Mouse (Mus musculus) forebrain, postnatal 0 days (tissue): ENCODE measurements around the gene Adamtsl3. TPM values are rescaled to one million over a fixed set of nuclear protein-coding genes. Genes with fewer than 3 reads are reported as not detected.

Source experiments
- ATAC-seq: fragments of 200-750 bp; cut with Nextera tagmentation; 2 replicates; pipeline ENCODE4 v1.8.0; 2017; ENCODE audit warnings: mild to moderate bottlenecking, moderate library complexity
- DNase-seq: peaks from one replicate; pipeline ENCODE4 v3.0.0-alpha.2; 2015
- H3K27ac ChIP-seq: fragments of 300-500 bp; sonication (generic); 2 replicates; pipeline ENCODE4 v1.5.1; 2014; ENCODE audit warnings: low read depth, mild to moderate bottlenecking, antibody characterized with exemption, low read length, moderate library complexity, mixed read lengths
- H3K27me3 ChIP-seq: fragments of 300-500 bp; sonication (generic); 2 replicates; pipeline ENCODE4 v1.6.1; 2014; ENCODE audit warnings: mild to moderate bottlenecking, low read length, mixed read lengths; ENCODE audit not compliant: insufficient read depth
- H3K36me3 ChIP-seq: fragments of 300-500 bp; sonication (generic); 2 replicates; pipeline ENCODE4 v1.6.1; 2014; ENCODE audit warnings: mild to moderate bottlenecking, moderate library complexity; ENCODE audit not compliant: insufficient read depth
- H3K4me1 ChIP-seq: fragments of 300-500 bp; sonication (generic); 2 replicates; pipeline ENCODE4 v1.6.1; 2014; ENCODE audit warnings: antibody characterized with exemption; ENCODE audit not compliant: insufficient read depth
- H3K4me2 ChIP-seq: fragments of 300-500 bp; sonication (generic); 2 replicates; pipeline ENCODE4 v1.6.1; 2014; ENCODE audit warnings: low read depth, mild to moderate bottlenecking, moderate library complexity
- H3K4me3 ChIP-seq: fragments of 300-500 bp; sonication (generic); 2 replicates; pipeline ENCODE4 v1.5.1; 2014; ENCODE audit warnings: low read depth, low read length, mixed read lengths
- H3K9ac ChIP-seq: fragments of 300-500 bp; sonication (generic); 2 replicates; pipeline ENCODE4 v1.6.1; 2014; ENCODE audit warnings: mild to moderate bottlenecking
- H3K9me3 ChIP-seq: fragments of 300-500 bp; sonication (generic); 2 replicates; pipeline ENCODE4 v1.6.1; 2016; ENCODE audit warnings: low read length
- CTCF ChIP-seq: sonication (generic); IDR thresholded peaks from 2 replicates; pipeline ENCODE4 v1.5.1; 2016; ENCODE audit warnings: antibody characterized with exemption, control low read depth, low read depth
- WGBS: fragments of 180-500 bp; shearing (Covaris S2); extraction: QIAGEN DNeasy Blood & Tissue Kit; methylation state at CpG from one replicate; pipeline ENCODE4 v1.1.7; 2014; 5-methylcytosine and 5-hydroxymethylcytosine counted together
- polyA plus RNA-seq: library from polyadenylated mRNA; unstranded; fragments of >200 nt; fragmentation: Nextera tagmentation; extraction: Ambion mirVana; gene quantifications from 2 replicates; pipeline ENCODE4 v1.2.1, GENCODE M21; 2015
- total RNA-seq: library from RNA; depleted of rRNA; stranded (reverse); fragments of >200 nt; gene quantifications from 2 replicates; pipeline ENCODE4 v1.2.3, GENCODE M21; 2014

Gene Adamtsl3
- total and polyA plus RNA-seq, 2 experiments from 2014 or later, result 0.61 to 4.8 TPM

DNA sequence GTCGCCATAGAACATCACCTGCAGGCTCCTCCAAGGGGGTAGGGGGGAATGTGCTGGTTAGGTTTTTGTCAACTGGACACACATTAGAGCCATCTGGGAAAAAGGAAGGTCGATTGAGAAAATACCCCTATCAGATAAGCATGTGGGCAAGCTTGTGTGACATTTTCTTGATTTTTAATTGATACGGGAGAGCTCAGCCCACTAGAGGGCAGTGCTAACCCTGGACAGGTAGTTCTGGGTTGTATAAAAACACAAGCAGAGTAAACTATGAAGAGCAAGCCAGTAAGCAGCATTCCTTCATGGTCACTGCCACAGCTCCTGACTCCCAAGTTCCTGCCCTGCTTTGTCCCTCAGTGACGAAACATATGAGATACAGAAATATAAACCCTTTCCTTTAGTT lies 197.7 kb downstream of the Adamtsl3 start:
- Histone ChIP-seq H3K27ac (no peak overlapping the region), H3K27me3 (no peaks in the 10 kb centered on the region), H3K36me3 (no peaks in the 10 kb centered on the region), H3K9ac (no peak overlapping the region), H3K9me3 (no peaks in the 10 kb centered on the region), H3K4me3 (no peak overlapping the region), H3K4me1 (no peaks in the 10 kb centered on the region), H3K4me2 (no peak overlapping the region)
- TF ChIP-seq CTCF, result 0 out of 2 replicates have a peak, but pooled peaks have one; percentile 8
- WGBS, result 78% methylated on average over 4 of the region's 4 CpGs
- ATAC-seq, result no peak
- no peak for DNase-seq

DNA sequence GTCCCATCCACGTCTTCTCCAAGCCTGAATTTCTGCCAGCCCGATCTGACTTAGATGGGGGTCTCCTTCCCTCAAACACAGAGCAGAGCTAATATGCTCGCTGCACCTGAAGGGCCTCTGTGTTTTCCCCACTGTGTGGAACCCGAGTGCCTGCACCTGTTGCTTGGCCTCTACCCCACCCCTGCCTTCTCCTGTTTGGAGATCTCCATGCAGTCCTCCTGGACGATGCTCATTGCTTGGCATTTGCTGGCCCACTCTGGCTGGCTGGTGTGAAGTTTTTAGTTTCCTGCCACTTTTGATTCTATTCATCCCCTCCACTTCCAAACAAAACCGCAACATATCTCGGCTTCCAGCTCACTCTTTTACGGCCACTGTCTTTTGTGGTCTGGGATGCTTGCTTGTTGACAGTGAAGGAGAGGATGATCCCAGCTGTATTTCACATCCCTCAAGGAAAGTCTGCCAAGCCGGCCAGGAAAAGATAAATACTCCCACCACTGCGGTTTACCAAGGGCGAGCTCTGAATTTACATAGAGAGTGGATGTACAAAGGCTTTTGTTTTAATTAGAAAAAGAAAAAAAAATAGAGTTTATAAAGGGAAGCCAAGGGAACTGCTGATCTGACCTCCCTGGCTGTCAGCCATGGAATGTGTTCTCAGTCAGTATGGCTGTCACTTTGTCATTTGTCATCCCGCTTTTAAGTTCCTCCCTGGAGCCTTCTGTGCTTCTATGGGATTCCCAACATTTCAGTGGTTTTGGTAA lies 198.4 kb downstream of the Adamtsl3 start:
- H3K4me2 ChIP-seq, result no peak overlapping the region
- H3K36me3 ChIP-seq, result no peaks in the 10 kb centered on the region
- TF ChIP-seq CTCF, result no peak
- no peak overlapping the region for H3K27ac ChIP-seq
- H3K4me3 ChIP-seq, result no peak overlapping the region
- WGBS, result 66% methylated on average over 12 of the region's 12 CpGs
- H3K9ac ChIP-seq, result no peak overlapping the region
- ATAC-seq (no peak; the same call in 1 of the 2 replicates), DNase-seq (no peak)
- H3K27me3 ChIP-seq, result no peaks in the 10 kb centered on the region
- no peaks in the 10 kb centered on the region for H3K4me1 ChIP-seq
- no peaks in the 10 kb centered on the region for H3K9me3 ChIP-seq

DNA sequence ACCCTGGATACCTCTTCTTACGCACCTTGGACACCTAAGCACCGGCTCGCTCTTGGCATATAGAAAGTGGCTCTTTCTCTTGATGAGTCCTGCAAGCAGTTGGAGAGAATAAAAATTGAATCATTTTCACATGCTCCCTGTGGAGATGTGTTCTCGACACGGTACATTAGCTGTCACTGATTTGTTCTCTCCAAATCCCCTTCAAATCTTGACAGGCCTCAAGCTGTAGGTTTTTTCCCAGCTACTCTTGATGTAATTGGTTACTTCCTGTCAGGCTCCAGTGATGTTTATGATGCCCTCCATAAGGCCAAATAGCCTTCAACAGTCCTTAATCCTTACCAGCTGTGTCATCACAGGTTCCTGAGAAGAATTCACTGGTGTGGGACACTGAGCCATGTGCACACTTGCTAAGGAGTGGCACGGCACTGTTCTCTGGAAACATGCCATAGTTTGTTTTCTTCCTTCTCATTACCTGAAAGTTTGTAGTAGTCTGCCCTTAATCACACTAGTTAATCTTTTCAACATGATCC lies 209.0 kb downstream of the Adamtsl3 start:
- H3K27me3 ChIP-seq, result no peaks in the 10 kb centered on the region
- TF ChIP-seq CTCF, result no peak
- no peak overlapping the region for H3K9ac ChIP-seq
- ATAC-seq (no peak), DNase-seq (no peak)
- no peak overlapping the region for H3K27ac ChIP-seq
- H3K36me3 ChIP-seq, result no peaks in the 10 kb centered on the region
- H3K4me1 ChIP-seq, result no peaks in the 10 kb centered on the region
- no peak overlapping the region for H3K4me3 ChIP-seq
- 78% methylated on average over 6 of the region's 6 CpGs for WGBS
- no peak overlapping the region for H3K4me2 ChIP-seq
- H3K9me3 ChIP-seq, result no peaks in the 10 kb centered on the region

DNA sequence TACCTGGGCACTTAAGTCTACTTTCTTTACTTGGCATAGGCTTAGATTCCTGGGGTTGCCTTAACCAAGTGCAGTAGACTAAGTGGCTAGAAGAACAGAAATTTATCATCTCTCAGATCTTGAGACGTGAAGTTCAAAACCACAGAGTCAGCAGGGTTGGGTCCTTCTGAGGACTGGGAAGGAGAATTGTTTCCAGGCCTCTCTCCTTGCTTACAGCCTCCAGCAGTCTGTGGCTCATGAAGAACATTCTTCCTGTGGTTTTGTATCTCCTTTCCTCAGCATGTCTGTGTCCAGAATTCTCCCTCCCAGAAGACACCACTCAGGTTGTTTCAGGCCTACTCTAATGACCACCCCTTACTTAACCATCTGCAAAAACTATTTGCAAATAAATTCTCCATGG lies 216.5 kb downstream of the Adamtsl3 start:
- Histone ChIP-seq H3K36me3 (no peaks in the 10 kb centered on the region), H3K9me3 (no peaks in the 10 kb centered on the region), H3K4me2 (no peak overlapping the region), H3K27me3 (no peaks in the 10 kb centered on the region), H3K4me3 (no peak overlapping the region), H3K9ac (no peak overlapping the region), H3K4me1 (no peaks in the 10 kb centered on the region), H3K27ac (no peak overlapping the region)
- TF ChIP-seq CTCF, result no peak
- ATAC-seq (no peak), DNase-seq (no peak)
- WGBS, result 86% methylated on average over 1 of the region's 1 CpGs

DNA sequence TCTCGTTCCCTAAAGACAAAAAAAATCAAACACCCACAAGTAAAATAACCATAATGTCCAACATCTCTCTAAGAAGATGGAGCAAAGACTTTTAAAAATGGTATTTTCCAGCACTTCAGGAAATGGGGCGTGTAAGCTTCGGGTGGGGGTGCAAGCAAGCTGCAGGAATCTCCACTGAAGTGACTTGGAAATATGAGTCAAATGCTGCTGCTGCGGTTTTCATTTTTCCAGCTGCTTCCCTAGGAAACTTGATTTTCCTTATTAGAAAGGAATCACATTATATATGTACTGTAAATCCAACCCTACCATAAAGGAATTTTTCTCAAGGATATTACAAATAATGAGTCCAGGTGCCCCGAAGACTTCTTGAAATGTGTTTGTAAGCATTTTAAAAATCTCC lies 220.3 kb downstream of the Adamtsl3 start:
- 85% methylated on average over 5 of the region's 5 CpGs for WGBS
- Histone ChIP-seq H3K27me3 (no peaks in the 10 kb centered on the region), H3K4me2 (no peak overlapping the region), H3K9ac (no peak overlapping the region), H3K4me3 (no peak overlapping the region), H3K4me1 (no peaks in the 10 kb centered on the region), H3K36me3 (no peaks in the 10 kb centered on the region), H3K9me3 (no peaks in the 10 kb centered on the region), H3K27ac (no peak overlapping the region)
- no peak for DNase-seq
- no peak for ATAC-seq
- no peak for TF ChIP-seq CTCF

DNA sequence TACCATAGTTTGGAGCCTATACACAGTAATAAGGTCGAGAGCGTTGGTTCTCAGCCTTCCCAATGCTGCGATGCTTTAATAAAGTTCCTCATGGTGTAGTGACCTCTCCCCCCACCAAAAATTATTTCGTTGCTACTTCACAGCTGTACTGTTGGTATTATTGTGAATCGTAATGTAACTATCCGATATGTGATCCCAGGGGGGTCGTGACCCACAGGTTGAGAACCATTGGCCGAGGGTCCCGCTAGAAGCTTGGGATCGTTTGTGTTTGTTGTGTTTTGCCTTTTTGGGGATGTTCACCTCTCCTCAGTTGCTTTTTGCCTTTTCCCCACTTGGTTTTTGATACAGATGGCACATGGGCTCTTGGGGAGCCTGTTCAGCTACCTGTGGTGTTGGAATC lies 220.9 kb downstream of the Adamtsl3 start:
- Histone ChIP-seq H3K9me3 (no peaks in the 10 kb centered on the region), H3K4me2 (no peak overlapping the region), H3K4me1 (no peaks in the 10 kb centered on the region), H3K27ac (no peak overlapping the region), H3K36me3 (no peaks in the 10 kb centered on the region), H3K4me3 (no peak overlapping the region), H3K27me3 (no peaks in the 10 kb centered on the region), H3K9ac (no peak overlapping the region)
- no peak for TF ChIP-seq CTCF
- ATAC-seq, result no peak
- 92% methylated on average over 10 of the region's 10 CpGs for WGBS
- no peak for DNase-seq

DNA sequence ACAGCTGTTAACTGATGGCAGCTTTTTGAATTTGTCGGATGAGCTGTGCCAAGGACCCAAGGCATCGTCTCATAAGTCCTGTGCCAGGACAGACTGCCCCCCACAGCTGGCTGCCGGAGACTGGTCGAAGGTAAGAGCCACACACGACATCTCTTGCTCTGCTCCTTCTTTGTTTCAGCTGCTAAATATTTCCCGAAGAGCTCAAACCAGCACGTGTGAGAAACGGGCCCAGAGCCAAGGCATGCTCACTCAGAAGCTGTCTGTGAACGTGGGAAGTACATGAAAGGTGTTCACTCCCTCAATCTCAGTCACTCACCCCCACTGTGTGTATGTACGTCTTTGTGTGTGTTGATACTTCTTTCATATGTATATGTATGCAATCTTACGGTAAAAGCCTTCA lies 221.6 kb downstream of the Adamtsl3 start:
- Histone ChIP-seq H3K27me3 (no peaks in the 10 kb centered on the region), H3K27ac (no peak overlapping the region), H3K4me2 (no peak overlapping the region; the same call in 1 of the 2 replicates), H3K4me3 (no peak overlapping the region), H3K9ac (no peak overlapping the region), H3K36me3 (no peaks in the 10 kb centered on the region), H3K9me3 (no peaks in the 10 kb centered on the region), H3K4me1 (no peaks in the 10 kb centered on the region)
- WGBS, result 63% methylated on average over 11 of the region's 11 CpGs
- no peak for ATAC-seq
- DNase-seq, result peak; percentile 17
- no peak for TF ChIP-seq CTCF
